Mouse (Mus musculus) neural tube, embryonic 14.5 days (tissue): ENCODE data around the gene Fam136a. TPM values are rescaled to one million over a fixed set of nuclear protein-coding genes. Genes with fewer than 3 reads are reported as not detected.

Experiments
- ATAC-seq: fragments of 200-750 bp; cut with Nextera tagmentation; 2 replicates; pipeline ENCODE4 v1.8.0; 2017; ENCODE audit warnings: low read depth, mild to moderate bottlenecking, moderate TSS enrichment, moderate library complexity
- H3K27ac ChIP-seq: fragments of 300-500 bp; sonication (generic); 2 replicates; pipeline ENCODE4 v1.5.1; 2014; ENCODE audit warnings: low read depth, mild to moderate bottlenecking, control low read depth, low read length, moderate library complexity, mixed read lengths
- H3K27me3 ChIP-seq: fragments of 300-500 bp; sonication (generic); 2 replicates; pipeline ENCODE4 v1.6.1; 2014; ENCODE audit warnings: low read length; ENCODE audit not compliant: control insufficient read depth, insufficient read depth
- H3K36me3 ChIP-seq: fragments of 300-500 bp; sonication (generic); 2 replicates; pipeline ENCODE4 v1.6.1; 2014; ENCODE audit warnings: low read length, mixed read lengths; ENCODE audit not compliant: control insufficient read depth, insufficient read depth
- H3K4me1 ChIP-seq: fragments of 300-500 bp; sonication (generic); 2 replicates; pipeline ENCODE4 v1.6.1; 2014; ENCODE audit warnings: low read length; ENCODE audit not compliant: control insufficient read depth, insufficient read depth
- H3K4me2 ChIP-seq: fragments of 300-500 bp; sonication (generic); 2 replicates; pipeline ENCODE4 v1.6.1; 2014; ENCODE audit warnings: mild to moderate bottlenecking, low read depth, low read length, control low read depth
- H3K4me3 ChIP-seq: fragments of 300-500 bp; sonication (generic); 2 replicates; pipeline ENCODE4 v1.5.1; 2014; ENCODE audit warnings: low read depth, low read length, control low read depth, mixed read lengths
- H3K9ac ChIP-seq: fragments of 300-500 bp; sonication (generic); replicated peaks from 2 replicates; pipeline ENCODE4 v1.6.1; 2014; ENCODE audit warnings: low read depth, mild to moderate bottlenecking, control low read depth, low read length, mixed read lengths
- H3K9me3 ChIP-seq: fragments of 300-500 bp; sonication (generic); 2 replicates; pipeline ENCODE4 v1.6.1; 2016; ENCODE audit warnings: low read length; ENCODE audit not compliant: control insufficient read depth
- WGBS: fragments of 180-500 bp; shearing (Covaris S2); extraction: QIAGEN DNeasy Blood & Tissue Kit; methylation state at CpG from one replicate; pipeline ENCODE4 v1.1.7; 2014; 5-methylcytosine and 5-hydroxymethylcytosine counted together
- polyA plus RNA-seq: library from polyadenylated mRNA; unstranded; fragments of >200 nt; fragmentation: Nextera tagmentation; extraction: Ambion mirVana; gene quantifications from 2 replicates; pipeline ENCODE4 v1.2.1, GENCODE M21; 2014

Gene Fam136a
- polyA plus RNA-seq, 1 experiment from 2014 or later, result 118 TPM

- Histone ChIP-seq H3K9ac (no peak overlapping the region), H3K4me3 (no peak overlapping the region), H3K9me3 (no peaks in the 10 kb centered on the region), H3K27ac (no peak overlapping the region), H3K4me2 (no peak overlapping the region), H3K36me3 (no peaks in the 10 kb centered on the region), H3K4me1 (no peaks in the 10 kb centered on the region; the same call in 1 of the 2 replicates), H3K27me3 (no peaks in the 10 kb centered on the region)
- ATAC-seq, result no peak
- 72% methylated on average over 7 of the region's 7 CpGs for WGBS
Measured at GRCm38 (mm10) chr6:86360691-86361090, 4.8 kb upstream of the Fam136a start.

- H3K9ac ChIP-seq, result no peak overlapping the region
- H3K4me3 ChIP-seq, result no peak overlapping the region
- no peak overlapping the region for H3K27ac ChIP-seq
- 89% methylated on average over 7 of the region's 7 CpGs for WGBS
- no peaks in the 10 kb centered on the region for H3K9me3 ChIP-seq
- ATAC-seq, result no peak
- no peaks in the 10 kb centered on the region for H3K36me3 ChIP-seq
- H3K27me3 ChIP-seq, result no peaks in the 10 kb centered on the region
- peaks cover 2% of the 10 kb centered on the region for H3K4me1 ChIP-seq
- H3K4me2 ChIP-seq, result no peak overlapping the region
Measured at GRCm38 (mm10) chr6:86361373-86361772, 4.1 kb upstream of the Fam136a start.

GRCm38 (mm10) chr6:86364442-86365141 lies 854 bp upstream of the Fam136a start:
- H3K4me1 ChIP-seq, result peaks cover 6% of the 10 kb centered on the region
- H3K27ac ChIP-seq, result peak overlapping the region; percentile 83
- H3K27me3 ChIP-seq, result no peaks in the 10 kb centered on the region
- ATAC-seq, result peak; percentile 47
- peak overlapping the region; percentile 96 for H3K4me2 ChIP-seq
- peak overlapping the region; percentile 53 for H3K9ac ChIP-seq
- H3K36me3 ChIP-seq, result no peaks in the 10 kb centered on the region
- H3K9me3 ChIP-seq, result no peaks in the 10 kb centered on the region
- WGBS, result 3% methylated on average over 17 of the region's 17 CpGs
- H3K4me3 ChIP-seq, result peak overlapping the region; percentile 64

- peak overlapping the region; percentile 78 for H3K27ac ChIP-seq
- no peaks in the 10 kb centered on the region for H3K36me3 ChIP-seq
- ATAC-seq, result no peak
- peaks cover 6% of the 10 kb centered on the region for H3K4me1 ChIP-seq
- WGBS, result 41% methylated on average over 25 of the region's 25 CpGs
- peak overlapping the region; percentile 64 for H3K4me3 ChIP-seq
- H3K9ac ChIP-seq, result peak overlapping the region; percentile 78
- peak overlapping the region; percentile 96 for H3K4me2 ChIP-seq
- no peaks in the 10 kb centered on the region for H3K9me3 ChIP-seq
- no peaks in the 10 kb centered on the region for H3K27me3 ChIP-seq
Measured at GRCm38 (mm10) chr6:86366125-86366852, 843 bp downstream of the Fam136a start.

GRCm38 (mm10) chr6:86366853-86367249 lies 1.4 kb downstream of the Fam136a start:
- 77% methylated on average over 2 of the region's 2 CpGs for WGBS
- Histone ChIP-seq H3K9me3 (no peaks in the 10 kb centered on the region), H3K27me3 (no peaks in the 10 kb centered on the region), H3K4me2 (peak overlapping the region; percentile 96), H3K4me3 (peak overlapping the region; percentile 64), H3K27ac (no peak overlapping the region), H3K36me3 (no peaks in the 10 kb centered on the region), H3K4me1 (peaks cover 6% of the 10 kb centered on the region), H3K9ac (no peak overlapping the region)
- no peak for ATAC-seq

- Histone ChIP-seq H3K27me3 (no peaks in the 10 kb centered on the region), H3K9me3 (no peaks in the 10 kb centered on the region), H3K27ac (no peak overlapping the region), H3K4me3 (no peak overlapping the region), H3K9ac (no peak overlapping the region), H3K4me2 (no peak overlapping the region), H3K4me1 (peaks cover 12% of the 10 kb centered on the region), H3K36me3 (no peaks in the 10 kb centered on the region)
- 87% methylated on average over 5 of the region's 5 CpGs for WGBS
- no peak for ATAC-seq
Measured at GRCm38 (mm10) chr6:86368479-86368878, 3.0 kb downstream of the Fam136a start.

- peak overlapping the region; percentile 97 for H3K27ac ChIP-seq
- ATAC-seq, result no peak
- H3K36me3 ChIP-seq, result no peaks in the 10 kb centered on the region
- WGBS, result 74% methylated on average over 3 of the region's 3 CpGs
- H3K4me3 ChIP-seq, result peak overlapping the region; percentile 78; the same call in 1 of the 2 replicates
- peak overlapping the region; percentile 78; the same call in 1 of the 2 replicates for H3K9ac ChIP-seq
- H3K4me2 ChIP-seq, result peak overlapping the region; percentile 87
- H3K9me3 ChIP-seq, result no peaks in the 10 kb centered on the region
- H3K27me3 ChIP-seq, result no peaks in the 10 kb centered on the region
- peaks cover 12% of the 10 kb centered on the region for H3K4me1 ChIP-seq
Measured at GRCm38 (mm10) chr6:86370093-86370713, 4.8 kb downstream of the Fam136a start.

- no peaks in the 10 kb centered on the region for H3K36me3 ChIP-seq
- peak within 1 kb of the TSS; percentile 78 for H3K4me3 ChIP-seq
- H3K4me2 ChIP-seq, result peak within 1 kb of the TSS; percentile 87
- peaks cover 12% of the 10 kb centered on the region for H3K4me1 ChIP-seq
- 16% methylated on average over 15 of the region's 15 CpGs for WGBS
- peak within 1 kb of the TSS; percentile 97 for H3K27ac ChIP-seq
- no peaks in the 10 kb centered on the region for H3K27me3 ChIP-seq
- ATAC-seq, result peak; percentile 55
- H3K9ac ChIP-seq, result peak within 1 kb of the TSS; percentile 78
- H3K9me3 ChIP-seq, result no peaks in the 10 kb centered on the region
Measured at GRCm38 (mm10) chr6:86370764-86371339, 5.4 kb downstream of the Fam136a start, which contains the start of gene Snrpg. TSS of gene Snrpg (plus strand) at chr6:86371304.
